Mouse (Mus musculus): ENCODE data around the gene Cacnb4. TPM values are rescaled to one million over a fixed set of nuclear protein-coding genes. Genes with fewer than 3 reads are reported as not detected.

Cacnb4 gene
- polyA plus RNA-seq, 1 experiment from 2014 or later, result 1.0 TPM

- H3K9ac ChIP-seq, result no peak overlapping the region
- ATAC-seq (replicated peaks; ENCODE audit: insufficient number of reproducible peaks, insufficient read depth, low FRiP score, low read depth), result no peak
- no peak overlapping the region for H3K27ac ChIP-seq
- no peak overlapping the region for H3K4me3 ChIP-seq
- H3K4me1 ChIP-seq (replicated peaks), result peaks cover 37% of the 10 kb centered on the region
- no peak overlapping the region for H3K4me2 ChIP-seq
- 70% methylated on average over 7 of the region's 7 CpGs for WGBS
- no peaks in the 10 kb centered on the region for H3K27me3 ChIP-seq
- peaks cover 13% of the 10 kb centered on the region for H3K36me3 ChIP-seq
- no peaks in the 10 kb centered on the region for H3K9me3 ChIP-seq (replicated peaks)
These were observed 256.5 kb downstream of the Cacnb4 start for GRCm38 (mm10) chr2:52420001-52420710.

DNA sequence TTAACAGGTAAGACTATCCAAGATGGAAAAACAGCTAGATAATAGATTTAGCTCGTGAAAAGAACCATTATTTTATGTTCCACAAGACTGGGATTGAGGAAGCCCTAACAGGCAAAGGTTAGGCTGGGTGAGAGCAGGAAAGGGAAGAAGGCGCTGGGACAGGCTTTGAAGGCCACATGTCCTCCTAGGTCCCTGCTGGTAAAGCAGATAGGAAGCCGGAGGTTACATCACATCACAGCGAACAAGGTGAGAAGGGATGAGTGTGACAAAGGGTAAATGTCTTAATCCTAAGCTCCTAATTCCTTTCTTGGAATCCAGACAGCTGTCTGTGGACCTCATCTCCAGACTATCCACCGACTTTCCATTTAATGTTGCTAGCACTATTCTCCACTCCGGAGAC lies 257.3 kb downstream of the Cacnb4 start:
- no peak overlapping the region for H3K9ac ChIP-seq
- H3K36me3 ChIP-seq, result peaks cover 13% of the 10 kb centered on the region
- no peak overlapping the region for H3K4me3 ChIP-seq
- no peak for ATAC-seq (replicated peaks; ENCODE audit: insufficient number of reproducible peaks, insufficient read depth, low FRiP score, low read depth)
- H3K27me3 ChIP-seq, result no peaks in the 10 kb centered on the region
- WGBS, result 50% methylated on average over 6 of the region's 6 CpGs
- no peak overlapping the region for H3K4me2 ChIP-seq
- no peak overlapping the region for H3K27ac ChIP-seq
- peaks cover 37% of the 10 kb centered on the region for H3K4me1 ChIP-seq (replicated peaks)
- H3K9me3 ChIP-seq (replicated peaks), result no peaks in the 10 kb centered on the region

GRCm38 (mm10) chr2:52412524-52413037 lies 264.1 kb downstream of the Cacnb4 start:
- Histone ChIP-seq H3K4me1 (replicated peaks) (no peaks in the 10 kb centered on the region; the same call in 1 of the 2 replicates), H3K4me2 (no peak overlapping the region), H3K4me3 (no peak overlapping the region), H3K9ac (no peak overlapping the region), H3K27me3 (no peaks in the 10 kb centered on the region), H3K9me3 (replicated peaks) (peaks cover 19% of the 10 kb centered on the region), H3K27ac (no peak overlapping the region), H3K36me3 (peaks cover 64% of the 10 kb centered on the region)
- 90% methylated on average over 5 of the region's 5 CpGs for WGBS
- no peak for ATAC-seq (replicated peaks; ENCODE audit: insufficient number of reproducible peaks, insufficient read depth, low FRiP score, low read depth)

DNA sequence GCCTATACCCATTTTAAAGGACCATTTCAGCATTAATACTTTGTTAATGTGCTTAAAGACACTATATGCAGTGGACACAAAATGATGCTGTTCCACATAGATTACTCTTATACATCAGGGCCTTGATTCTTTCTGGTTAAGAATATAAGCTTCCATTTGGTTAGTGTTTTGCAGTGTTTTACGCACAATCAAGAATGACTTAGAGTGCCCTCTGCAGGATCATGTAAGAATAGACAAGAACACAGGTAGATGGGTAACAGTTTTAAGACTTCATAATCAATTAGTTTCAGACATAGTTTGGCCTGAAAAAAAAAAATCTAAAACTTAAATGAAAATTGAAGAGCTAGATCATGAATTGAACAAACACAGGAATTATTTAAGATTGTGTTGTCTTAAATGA lies 270.2 kb downstream of the Cacnb4 start:
- no peaks in the 10 kb centered on the region for H3K4me1 ChIP-seq (replicated peaks)

DNA sequence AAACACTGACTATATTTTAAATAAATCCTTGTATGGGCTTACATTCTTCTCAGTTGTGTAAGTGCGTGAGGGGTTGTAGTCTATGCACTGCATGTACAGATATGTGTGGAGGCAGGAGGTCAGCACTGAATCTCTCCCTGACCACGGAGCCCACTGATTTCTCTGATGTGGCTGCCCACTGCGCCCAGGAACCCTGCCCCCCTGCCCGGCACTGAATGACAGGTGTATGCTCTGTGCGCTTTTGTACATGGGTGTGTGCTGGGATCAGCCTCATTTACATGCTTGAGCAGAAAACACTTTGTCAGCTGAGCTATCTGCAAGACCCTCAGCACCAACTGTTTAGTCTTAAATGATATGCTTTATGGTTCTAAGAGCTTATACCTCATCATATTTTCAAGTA lies 271.4 kb downstream of the Cacnb4 start:
- Histone ChIP-seq H3K4me3 (no peak overlapping the region), H3K4me2 (no peak overlapping the region), H3K9ac (no peak overlapping the region), H3K27me3 (no peaks in the 10 kb centered on the region), H3K27ac (no peak overlapping the region), H3K36me3 (peaks cover 52% of the 10 kb centered on the region), H3K9me3 (replicated peaks) (peaks cover 9% of the 10 kb centered on the region), H3K4me1 (replicated peaks) (no peaks in the 10 kb centered on the region)
- 89% methylated on average over 5 of the region's 5 CpGs for WGBS
- ATAC-seq (replicated peaks; ENCODE audit: insufficient number of reproducible peaks, insufficient read depth, low FRiP score, low read depth), result no peak

More for the DNA sequence above, 270.2 kb downstream of the Cacnb4 start:
- Histone ChIP-seq H3K4me3 (no peak overlapping the region), H3K4me2 (no peak overlapping the region), H3K9ac (no peak overlapping the region), H3K27ac (no peak overlapping the region), H3K36me3 (peaks cover 58% of the 10 kb centered on the region), H3K9me3 (replicated peaks) (peaks cover 19% of the 10 kb centered on the region), H3K27me3 (no peaks in the 10 kb centered on the region)
- ATAC-seq (replicated peaks; ENCODE audit: insufficient number of reproducible peaks, insufficient read depth, low FRiP score, low read depth), result no peak
- WGBS, result 75% methylated on average over 1 of the region's 1 CpGs

DNA sequence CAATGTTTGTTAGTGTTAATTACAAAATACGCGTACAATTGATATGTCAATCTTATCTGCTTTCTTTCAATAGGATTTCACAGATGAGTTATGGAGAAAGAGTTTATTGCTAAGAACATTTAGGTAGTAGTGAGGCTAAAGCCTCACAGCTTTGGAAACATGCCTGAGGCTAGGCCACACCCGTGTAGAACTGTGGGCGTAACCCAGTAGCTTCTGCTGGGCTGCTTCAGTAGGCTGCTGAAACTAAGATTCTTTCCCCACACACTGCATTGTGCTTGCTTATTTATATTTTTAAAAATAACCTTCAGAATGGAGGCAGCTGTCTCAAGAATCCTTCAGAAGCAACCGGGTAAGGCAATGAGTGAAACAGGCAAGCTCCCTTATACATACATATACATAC lies 282.1 kb downstream of the Cacnb4 start:
- 82% methylated on average over 5 of the region's 5 CpGs for WGBS
- ATAC-seq (replicated peaks; ENCODE audit: insufficient number of reproducible peaks, insufficient read depth, low FRiP score, low read depth), result no peak
- H3K36me3 ChIP-seq, result peaks cover 2% of the 10 kb centered on the region; the same call in 1 of the 2 replicates

GRCm38 (mm10) chr2:52390415-52390975 lies 286.1 kb downstream of the Cacnb4 start:
- peaks cover 12% of the 10 kb centered on the region for H3K4me1 ChIP-seq (replicated peaks)
- 43% methylated on average over 2 of the region's 2 CpGs for WGBS

More for the DNA sequence above, 282.1 kb downstream of the Cacnb4 start:
- Histone ChIP-seq H3K27me3 (no peaks in the 10 kb centered on the region), H3K4me3 (no peak overlapping the region), H3K9me3 (replicated peaks) (no peaks in the 10 kb centered on the region), H3K4me2 (no peak overlapping the region), H3K9ac (no peak overlapping the region), H3K27ac (no peak overlapping the region), H3K4me1 (replicated peaks) (no peaks in the 10 kb centered on the region)

DNA sequence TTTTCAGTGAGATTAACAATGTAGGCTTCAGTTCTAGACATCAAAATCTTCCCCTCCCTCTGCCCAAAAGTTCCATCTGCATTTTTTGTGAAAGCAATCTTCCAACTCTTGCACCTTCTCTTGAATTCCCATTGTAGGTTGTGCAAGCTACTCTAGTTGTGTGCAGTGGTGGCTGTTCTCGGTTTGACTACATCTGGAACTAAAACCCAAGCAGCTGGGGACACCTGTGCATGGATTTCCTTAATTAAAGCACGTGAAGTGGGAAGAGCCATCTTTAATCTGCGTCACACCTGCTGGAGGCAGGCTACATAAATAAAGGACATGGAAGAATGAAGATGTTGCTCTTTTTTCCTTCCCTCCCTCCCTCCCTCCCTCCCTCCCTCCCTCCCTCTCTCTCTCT lies 286.7 kb downstream of the Cacnb4 start:
- no peaks in the 10 kb centered on the region for H3K27me3 ChIP-seq
- 80% methylated on average over 3 of the region's 3 CpGs for WGBS
- ATAC-seq (replicated peaks; ENCODE audit: insufficient number of reproducible peaks, insufficient read depth, low FRiP score, low read depth), result no peak

More at GRCm38 (mm10) chr2:52390415-52390975, 286.1 kb downstream of the Cacnb4 start:
- Histone ChIP-seq H3K4me2 (no peak overlapping the region), H3K36me3 (no peaks in the 10 kb centered on the region), H3K4me3 (no peak overlapping the region), H3K27me3 (no peaks in the 10 kb centered on the region), H3K27ac (no peak overlapping the region), H3K9ac (no peak overlapping the region), H3K9me3 (replicated peaks) (no peaks in the 10 kb centered on the region)
- ATAC-seq (replicated peaks; ENCODE audit: insufficient number of reproducible peaks, insufficient read depth, low FRiP score, low read depth), result no peak

DNA sequence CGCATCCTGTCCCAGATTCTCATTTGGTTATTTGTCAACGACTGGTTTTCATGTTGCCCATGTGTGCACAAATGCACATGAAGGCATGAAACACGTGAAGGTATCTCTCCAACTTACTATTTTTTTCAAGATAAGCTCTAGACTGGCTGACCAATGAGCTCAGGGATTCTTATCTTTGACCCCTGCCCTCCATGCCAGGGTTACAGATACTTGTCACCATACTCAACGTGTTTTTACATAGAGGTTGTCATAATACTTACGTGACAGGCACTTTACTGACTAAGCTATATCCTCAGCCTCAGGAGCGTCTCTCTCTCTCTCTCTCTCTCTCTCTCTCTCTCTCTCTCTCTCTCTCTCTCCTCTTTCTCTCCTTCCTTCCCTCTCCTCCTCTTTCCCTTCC lies 290.2 kb downstream of the Cacnb4 start:
- no peaks in the 10 kb centered on the region for H3K36me3 ChIP-seq
- peak; percentile 60; the same call in 1 of the 2 replicates for ATAC-seq (replicated peaks; ENCODE audit: insufficient number of reproducible peaks, insufficient read depth, low FRiP score, low read depth)
- WGBS, result 45% methylated on average over 6 of the region's 6 CpGs
- no peaks in the 10 kb centered on the region for H3K27me3 ChIP-seq
- H3K4me2 ChIP-seq, result peak overlapping the region; percentile 28; the same call in 1 of the 2 replicates
- peak overlapping the region; percentile 49 for H3K27ac ChIP-seq
- H3K9me3 ChIP-seq (replicated peaks), result no peaks in the 10 kb centered on the region
- H3K4me1 ChIP-seq (replicated peaks), result peaks cover 13% of the 10 kb centered on the region
- H3K9ac ChIP-seq, result no peak overlapping the region
- H3K4me3 ChIP-seq, result no peak overlapping the region

More for the DNA sequence above, 286.7 kb downstream of the Cacnb4 start:
- H3K9ac ChIP-seq, result no peak overlapping the region
- no peaks in the 10 kb centered on the region for H3K36me3 ChIP-seq
- H3K4me1 ChIP-seq (replicated peaks), result peaks cover 13% of the 10 kb centered on the region
- no peaks in the 10 kb centered on the region for H3K9me3 ChIP-seq (replicated peaks)
- no peak overlapping the region for H3K4me3 ChIP-seq
- no peak overlapping the region for H3K27ac ChIP-seq
- H3K4me2 ChIP-seq, result no peak overlapping the region

GRCm38 (mm10) chr2:52386037-52386436 lies 290.6 kb downstream of the Cacnb4 start:
- H3K27ac ChIP-seq, result peak overlapping the region; percentile 49
- H3K4me2 ChIP-seq, result peak overlapping the region; percentile 28
- no peaks in the 10 kb centered on the region for H3K27me3 ChIP-seq
- H3K4me1 ChIP-seq (replicated peaks), result peaks cover 13% of the 10 kb centered on the region
- H3K36me3 ChIP-seq, result no peaks in the 10 kb centered on the region
- 26% methylated on average over 7 of the region's 7 CpGs for WGBS
- no peak overlapping the region for H3K4me3 ChIP-seq
- H3K9ac ChIP-seq, result no peak overlapping the region
- ATAC-seq (replicated peaks; ENCODE audit: insufficient number of reproducible peaks, insufficient read depth, low FRiP score, low read depth), result peak; percentile 50; the same call in 1 of the 2 replicates
- H3K9me3 ChIP-seq (replicated peaks), result no peaks in the 10 kb centered on the region

DNA sequence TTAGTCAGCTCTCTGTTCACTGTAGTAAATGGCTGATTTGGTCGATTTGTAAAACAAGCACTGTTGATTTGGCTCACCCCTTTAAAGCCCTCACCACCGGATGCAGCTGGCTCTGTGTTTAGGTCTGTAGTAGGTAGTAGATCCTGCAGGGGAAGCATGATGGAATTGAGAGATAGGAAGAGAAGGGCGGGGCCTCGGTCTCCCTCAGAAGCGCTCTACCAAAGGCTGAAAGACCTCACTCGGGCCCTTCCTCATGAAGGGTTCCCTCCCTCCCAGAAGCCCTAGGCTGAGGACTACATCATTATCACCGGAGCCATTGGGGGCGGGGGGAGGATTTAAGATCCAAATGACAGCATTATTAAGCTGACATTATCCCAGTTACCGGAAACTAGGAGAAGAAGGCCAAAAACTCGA lies 297.8 kb downstream of the Cacnb4 start:
- Histone ChIP-seq H3K9me3 (replicated peaks) (no peaks in the 10 kb centered on the region), H3K4me2 (peak overlapping the region; percentile 34; the same call in 1 of the 2 replicates), H3K9ac (no peak overlapping the region), H3K4me3 (no peak overlapping the region), H3K27me3 (no peaks in the 10 kb centered on the region), H3K27ac (no peak overlapping the region), H3K4me1 (replicated peaks) (0 out of 2 replicates have a peak, but pooled peaks cover 2% of the 10 kb centered on the region), H3K36me3 (no peaks in the 10 kb centered on the region)
- 61% methylated on average over 10 of the region's 10 CpGs for WGBS
- no peak; the same call in 1 of the 2 replicates for ATAC-seq (replicated peaks; ENCODE audit: insufficient number of reproducible peaks, insufficient read depth, low FRiP score, low read depth)

Data from heart, embryonic 15.5 days (tissue).